ENCODE assay signal across 9 mouse cellular contexts in the genomic region with DNA sequence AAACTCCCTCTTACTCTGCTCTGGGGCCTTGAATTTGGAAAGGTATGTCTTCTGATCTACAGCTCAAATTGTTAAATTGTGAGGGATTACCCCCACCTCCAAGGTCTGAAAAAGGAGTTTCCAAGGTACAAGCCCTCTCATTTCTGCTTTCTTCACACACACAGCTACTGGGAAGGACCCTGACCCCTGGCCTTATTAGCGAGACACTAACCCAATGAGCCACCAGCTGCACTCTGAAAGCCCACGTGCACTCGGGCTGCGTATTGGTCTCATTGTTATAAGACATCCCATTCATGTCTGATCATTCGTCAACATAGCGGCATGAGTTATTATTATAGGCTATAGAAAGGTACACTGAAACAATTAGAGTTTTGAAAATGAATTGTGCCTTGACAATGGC.
"Had no signal": no experiment of that assay in that cellular context is flagged by ENCODE, and none has a peak within 500 bp of the region (broad histone marks: within the 10 kb centered on the region; RNA-seq: fewer than 3 reads in every experiment).

No protein-coding gene starts in this region.

- H3K9me3 ChIP-seq: limb, embryonic 13.5 days had no signal

- H3K27ac ChIP-seq: limb, embryonic 13.5 days; liver, embryonic 14.5 days had no signal

- H3K4me2 ChIP-seq: limb, embryonic 13.5 days had no signal

- H3K36me3 ChIP-seq: limb, embryonic 13.5 days had no signal

- H3K9ac ChIP-seq: limb, embryonic 13.5 days; liver, embryonic 14.5 days had no signal

- H3K4me3 ChIP-seq: limb, embryonic 13.5 days had no signal

- DNase-seq: kidney, adult 18-20 months; kidney, postnatal 14 days; left cerebral cortex, postnatal 4 days; lung, adult 18-20 months; right cerebral cortex, postnatal 14 days; thymus, adult 18-20 months; thymus, postnatal 36 days had no signal
